Mouse (Mus musculus): ENCODE results near the gene Foxk2. TPM values are rescaled to one million over a fixed set of nuclear protein-coding genes. Genes with fewer than 3 reads are reported as not detected.
A peak's percentile ranks its signal among the peaks of the same experiment; 100 is the strongest.

Gene Foxk2
- polyA plus RNA-seq, 2 experiments: 3.1 to 9.9 TPM

- Histone ChIP-seq H3K27ac (no peak overlapping the region), H3K4me1 (replicated peaks; ENCODE audit: control insufficient read depth in 2 of 2, insufficient read depth in 2 of 2, low read length in 1 of 2) (peaks cover 0 to 14% of the 10 kb centered on the region in 2 experiments), H3K27me3 (ENCODE audit: control insufficient read depth, insufficient read depth, low read length) (no peaks in the 10 kb centered on the region), H3K9me3 (ENCODE audit: control insufficient read depth, low read length) (no peaks in the 10 kb centered on the region), H3K4me2 (ENCODE audit: low read depth) (no peak overlapping the region; the same call in 1 of the 2 replicates), H3K9ac (replicated peaks) (no peak overlapping the region), H3K36me3 (replicated peaks; ENCODE audit: control insufficient read depth, insufficient read depth, low read depth) (peaks cover 23% of the 10 kb centered on the region), H3K4me3 (ENCODE audit: insufficient read depth in 1 of 2, low read depth in 2 of 2, low read length in 2 of 2) (no peak overlapping the region)
- WGBS (ENCODE audit: insufficient replicate concordance): 14% methylated on average over 6 of the region's 6 CpGs
- TF ChIP-seq EP300 (IDR thresholded peaks at IDR 0.05; ENCODE audit: low read depth) (no peak), CTCF (IDR thresholded peaks at IDR 0.05; ENCODE audit: low read depth) (no peak)
- DNase-seq (ENCODE audit: low read depth in 3 of 3, low spot score in 3 of 3): no peak
- ATAC-seq (ENCODE audit: insufficient read depth): peak; percentile 62; the same call in 1 of the 2 replicates
These were observed 23.1 kb downstream of the Foxk2 start for GRCm38 (mm10) chr11:121282911-121283310.

- 84% methylated on average over 3 of the region's 3 CpGs for whole genome bisulfite sequencing (ENCODE audit: insufficient replicate concordance)
- no peak for DNase-seq (ENCODE audit: low read depth in 3 of 3, low spot score in 3 of 3)
- no peak overlapping the region for H3K4me3 ChIP-seq (ENCODE audit: insufficient read depth in 1 of 2, low read depth in 2 of 2, low read length in 2 of 2)
- peaks cover 69% of the 10 kb centered on the region for H3K36me3 ChIP-seq (replicated peaks; ENCODE audit: control insufficient read depth, insufficient read depth, low read depth)
- no peak overlapping the region for H3K27ac ChIP-seq
- no peaks in the 10 kb centered on the region for H3K27me3 ChIP-seq (ENCODE audit: control insufficient read depth, insufficient read depth, low read length)
- H3K9me3 ChIP-seq (ENCODE audit: control insufficient read depth, low read length): no peaks in the 10 kb centered on the region
- TF ChIP-seq CTCF (IDR thresholded peaks at IDR 0.05; ENCODE audit: low read depth): peak; percentile 34; the same call in 1 of the 2 replicates
- no peak for TF ChIP-seq EP300 (IDR thresholded peaks at IDR 0.05; ENCODE audit: low read depth)
- no peak for ATAC-seq (ENCODE audit: insufficient read depth)
- no peak overlapping the region for H3K9ac ChIP-seq (replicated peaks)
- no peaks in the 10 kb centered on the region for H3K4me1 ChIP-seq (replicated peaks; ENCODE audit: control insufficient read depth in 2 of 2, insufficient read depth in 2 of 2, low read length in 1 of 2)
- H3K4me2 ChIP-seq (ENCODE audit: low read depth): no peak overlapping the region
These were observed 30.1 kb downstream of the Foxk2 start for GRCm38 (mm10) chr11:121289859-121290258.

GRCm38 (mm10) chr11:121294771-121295170, 35.0 kb downstream of the Foxk2 start:
- H3K4me3 ChIP-seq (ENCODE audit: insufficient read depth in 1 of 2, low read depth in 2 of 2, low read length in 2 of 2): no peak overlapping the region
- peaks cover 58% of the 10 kb centered on the region for H3K36me3 ChIP-seq (replicated peaks; ENCODE audit: control insufficient read depth, insufficient read depth, low read depth)
- no peak for TF ChIP-seq CTCF (IDR thresholded peaks at IDR 0.05; ENCODE audit: low read depth)
- TF ChIP-seq EP300 (IDR thresholded peaks at IDR 0.05; ENCODE audit: low read depth): no peak
- no peak overlapping the region for H3K9ac ChIP-seq (replicated peaks)
- no peaks in the 10 kb centered on the region for H3K4me1 ChIP-seq (replicated peaks; ENCODE audit: control insufficient read depth in 2 of 2, insufficient read depth in 2 of 2, low read length in 1 of 2)
- no peak for DNase-seq (ENCODE audit: low read depth in 3 of 3, low spot score in 3 of 3)
- no peaks in the 10 kb centered on the region for H3K9me3 ChIP-seq (ENCODE audit: control insufficient read depth, low read length)
- H3K4me2 ChIP-seq (ENCODE audit: low read depth): no peak overlapping the region
- 84% methylated on average over 5 of the region's 5 CpGs for WGBS (ENCODE audit: insufficient replicate concordance)
- H3K27ac ChIP-seq: no peak overlapping the region
- ATAC-seq (ENCODE audit: insufficient read depth): no peak
- H3K27me3 ChIP-seq (ENCODE audit: control insufficient read depth, insufficient read depth, low read length): no peaks in the 10 kb centered on the region

GRCm38 (mm10) chr11:121298493-121298892, 38.7 kb downstream of the Foxk2 start:
- H3K27ac ChIP-seq: no peak overlapping the region
- no peaks in the 10 kb centered on the region for H3K27me3 ChIP-seq (ENCODE audit: control insufficient read depth, insufficient read depth, low read length)
- H3K4me2 ChIP-seq (ENCODE audit: low read depth): no peak overlapping the region
- DNase-seq (ENCODE audit: low read depth in 3 of 3, low spot score in 3 of 3) (no peak), ATAC-seq (ENCODE audit: insufficient read depth) (no peak)
- H3K9ac ChIP-seq (replicated peaks): no peak overlapping the region
- no peaks in the 10 kb centered on the region for H3K4me1 ChIP-seq (replicated peaks; ENCODE audit: control insufficient read depth in 2 of 2, insufficient read depth in 2 of 2, low read length in 1 of 2)
- WGBS (ENCODE audit: insufficient replicate concordance): 78% methylated on average over 8 of the region's 8 CpGs
- peaks cover 49% of the 10 kb centered on the region for H3K36me3 ChIP-seq (replicated peaks; ENCODE audit: control insufficient read depth, insufficient read depth, low read depth)
- TF ChIP-seq CTCF (IDR thresholded peaks at IDR 0.05; ENCODE audit: low read depth) (no peak), EP300 (IDR thresholded peaks at IDR 0.05; ENCODE audit: low read depth) (no peak)
- no peaks in the 10 kb centered on the region for H3K9me3 ChIP-seq (ENCODE audit: control insufficient read depth, low read length)
- no peak overlapping the region for H3K4me3 ChIP-seq (ENCODE audit: insufficient read depth in 1 of 2, low read depth in 2 of 2, low read length in 2 of 2)

GRCm38 (mm10) chr11:121300265-121300664, 40.5 kb downstream of the Foxk2 start:
- Histone ChIP-seq H3K36me3 (replicated peaks; ENCODE audit: control insufficient read depth, insufficient read depth, low read depth) (peaks cover 46% of the 10 kb centered on the region), H3K9ac (replicated peaks) (no peak overlapping the region), H3K4me3 (ENCODE audit: insufficient read depth in 1 of 2, low read depth in 2 of 2, low read length in 2 of 2) (no peak overlapping the region), H3K4me1 (replicated peaks; ENCODE audit: control insufficient read depth in 2 of 2, insufficient read depth in 2 of 2, low read length in 1 of 2) (no peaks in the 10 kb centered on the region), H3K27me3 (ENCODE audit: control insufficient read depth, insufficient read depth, low read length) (no peaks in the 10 kb centered on the region), H3K9me3 (ENCODE audit: control insufficient read depth, low read length) (no peaks in the 10 kb centered on the region), H3K27ac (no peak overlapping the region), H3K4me2 (ENCODE audit: low read depth) (no peak overlapping the region)
- TF ChIP-seq EP300 (IDR thresholded peaks at IDR 0.05; ENCODE audit: low read depth) (no peak), CTCF (IDR thresholded peaks at IDR 0.05; ENCODE audit: low read depth) (no peak)
- ATAC-seq (ENCODE audit: insufficient read depth) (no peak), DNase-seq (ENCODE audit: low read depth in 3 of 3, low spot score in 3 of 3) (no peak)
- 89% methylated on average over 9 of the region's 9 CpGs for WGBS (ENCODE audit: insufficient replicate concordance)
